Mouse (Mus musculus): ENCODE measurements around the gene Tbx3.

- TF ChIP-seq POLR2A (IDR thresholded peaks at IDR 0.05; ENCODE audit: low read depth, low read length) (no peak), CTCF (IDR thresholded peaks at IDR 0.05; ENCODE audit: extremely low read depth, insufficient read length, insufficient replicate concordance, low read depth, low read length) (no peak)
Measured at GRCm38 (mm10) chr5:119626662-119627061, 43.8 kb upstream of the Tbx3 start.

Measured in small intestine, adult 2 months (tissue).